Mouse (Mus musculus) ES-CJ7 (cell line): ENCODE measurements around the gene Naxe.

Experiments used
- DNase-seq: peaks from one replicate; pipeline ENCODE4 v3.0.0; 2011; ENCODE audit warnings: low read depth, low spot score

Gene Naxe

GRCm38 (mm10) chr3:88068386-88068785 is 10.1 kb upstream of the Naxe start:
- DNase-seq = no peak

- DNase-seq = no peak
These were observed 1.3 kb downstream of the Naxe start for GRCm38 (mm10) chr3:88057030-88057429.

- no peak for DNase-seq
These were observed 8.8 kb downstream of the Naxe start for GRCm38 (mm10) chr3:88049532-88049931.

GRCm38 (mm10) chr3:88042661-88043421 is 15.5 kb downstream of the Naxe start, which contains the start of gene Gpatch4:
Gene Gpatch4 (plus strand): TSS chr3:88043108.
- DNase-seq = peak; percentile 98

- DNase-seq = no peak
These were observed 22.6 kb downstream of the Naxe start for GRCm38 (mm10) chr3:88035561-88036293.

- DNase-seq = no peak
These were observed 24.8 kb downstream of the Naxe start for GRCm38 (mm10) chr3:88033506-88033905.

GRCm38 (mm10) chr3:88030608-88031395 is 27.5 kb downstream of the Naxe start:
- DNase-seq = peak; percentile 63

- DNase-seq = peak; percentile 65
These were observed 30.7 kb downstream of the Naxe start, which contains the start of gene Hapln2 for GRCm38 (mm10) chr3:88027434-88028186. Gene Hapln2 (minus strand): TSS chr3:88027583.

- no peak for DNase-seq
These were observed 31.5 kb downstream of the Naxe start for GRCm38 (mm10) chr3:88026823-88027222.

GRCm38 (mm10) chr3:88023192-88024074 is 34.9 kb downstream of the Naxe start:
- no peak for DNase-seq

- DNase-seq = peak; percentile 91
These were observed 35.7 kb downstream of the Naxe start for GRCm38 (mm10) chr3:88022322-88023191.

GRCm38 (mm10) chr3:88010634-88011265 is 47.5 kb downstream of the Naxe start:
- peak; percentile 78 for DNase-seq
